Mouse (Mus musculus) liver, embryonic 11.5 days (tissue): Measurements from ENCODE around the gene Nbas. TPM values are rescaled to one million over a fixed set of nuclear protein-coding genes. Genes with fewer than 3 reads are reported as not detected.

Experiments
- ATAC-seq: fragments of 200-750 bp; cut with Nextera tagmentation; replicated peaks from 2 replicates; pipeline ENCODE4 v1.8.0; 2017; ENCODE audit warnings: moderate number of reproducible peaks, mild to moderate bottlenecking, moderate TSS enrichment, moderate library complexity; ENCODE audit not compliant: low FRiP score
- DNase-seq: peaks from one replicate; pipeline ENCODE4 v3.0.0-alpha.2; 2017; ENCODE audit warnings: low spot score
- H3K27ac ChIP-seq: fragments of 300-500 bp; sonication (generic); 2 replicates; pipeline ENCODE4 v1.5.1; 2014; ENCODE audit warnings: mild to moderate bottlenecking, low read depth, low read length, control low read depth
- H3K27me3 ChIP-seq: fragments of 300-500 bp; sonication (generic); replicated peaks from 2 replicates; pipeline ENCODE4 v1.6.1; 2014; ENCODE audit warnings: low read length, mixed read lengths; ENCODE audit not compliant: control insufficient read depth, insufficient read depth
- H3K36me3 ChIP-seq: fragments of 300-500 bp; sonication (generic); 2 replicates; pipeline ENCODE4 v1.6.1; 2014; ENCODE audit warnings: mild to moderate bottlenecking, low read length, moderate library complexity, mixed read lengths; ENCODE audit not compliant: control insufficient read depth, insufficient read depth
- H3K4me1 ChIP-seq: fragments of 300-500 bp; sonication (generic); replicated peaks from 2 replicates; pipeline ENCODE4 v1.6.1; 2014; ENCODE audit warnings: low read length, mixed read lengths; ENCODE audit not compliant: control insufficient read depth, insufficient read depth
- H3K4me2 ChIP-seq: fragments of 300-500 bp; sonication (generic); 2 replicates; pipeline ENCODE4 v1.6.1; 2014; ENCODE audit warnings: mild to moderate bottlenecking, control low read depth, moderate library complexity
- H3K4me3 ChIP-seq: fragments of 300-500 bp; sonication (generic); 2 replicates; pipeline ENCODE4 v1.5.1; 2014; ENCODE audit warnings: low read depth, low read length, control low read depth
- H3K9ac ChIP-seq: fragments of 300-500 bp; sonication (generic); 2 replicates; pipeline ENCODE4 v1.6.1; 2014; ENCODE audit warnings: low read depth, low read length, control low read depth
- H3K9me3 ChIP-seq: fragments of 300-500 bp; sonication (generic); 2 replicates; pipeline ENCODE4 v1.6.1; 2016; ENCODE audit warnings: low read length, inconsistent platforms, mixed read lengths; ENCODE audit not compliant: control insufficient read depth
- WGBS: fragments of 180-500 bp; shearing (Covaris S2); extraction: QIAGEN DNeasy Blood & Tissue Kit; methylation state at CpG from one replicate; pipeline ENCODE4 v1.1.7; 2014; 5-methylcytosine and 5-hydroxymethylcytosine counted together
- polyA plus RNA-seq: library from polyadenylated mRNA; unstranded; fragments of >200 nt; fragmentation: Nextera tagmentation; extraction: Ambion mirVana; gene quantifications from 2 replicates; pipeline ENCODE4 v1.2.1, GENCODE M21; 2014

Nbas gene
- polyA plus RNA-seq, 1 experiment from 2014 or later, result 13.3 TPM

- DNase-seq, result no peak
- 88% methylated on average over 2 of the region's 2 CpGs for WGBS
- Histone ChIP-seq H3K4me3 (no peak overlapping the region), H3K4me1 (no peaks in the 10 kb centered on the region), H3K27ac (no peak overlapping the region), H3K36me3 (no peaks in the 10 kb centered on the region), H3K27me3 (no peaks in the 10 kb centered on the region), H3K9ac (no peak overlapping the region), H3K9me3 (no peaks in the 10 kb centered on the region), H3K4me2 (no peak overlapping the region)
- no peak for ATAC-seq
These were observed 205.9 kb downstream of the Nbas start for GRCm38 (mm10) chr12:13474881-13475280.

DNA sequence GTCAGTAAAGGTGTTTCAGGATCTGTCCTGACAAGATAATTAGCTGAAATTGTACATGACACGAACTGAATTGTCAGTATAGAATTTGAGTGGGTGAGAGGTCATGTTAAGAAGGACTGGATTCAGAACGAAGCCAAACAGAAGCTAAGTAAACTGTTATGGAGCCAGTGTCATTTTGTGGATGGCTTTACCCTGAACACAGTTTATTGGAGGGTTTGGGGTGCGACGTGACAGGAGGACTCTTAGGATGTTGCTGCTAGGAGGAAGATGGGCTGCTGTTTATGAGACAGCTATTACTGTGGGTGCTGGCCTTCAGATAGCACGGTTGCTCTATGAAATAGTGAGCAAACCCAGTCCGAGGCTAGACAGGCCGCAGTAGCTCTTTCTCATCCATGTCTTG lies 210.2 kb downstream of the Nbas start:
- Histone ChIP-seq H3K27ac (no peak overlapping the region), H3K4me1 (no peaks in the 10 kb centered on the region), H3K27me3 (no peaks in the 10 kb centered on the region), H3K9me3 (no peaks in the 10 kb centered on the region), H3K36me3 (no peaks in the 10 kb centered on the region), H3K4me2 (no peak overlapping the region), H3K4me3 (no peak overlapping the region), H3K9ac (no peak overlapping the region)
- DNase-seq (no peak), ATAC-seq (no peak)
- WGBS, result 85% methylated on average over 7 of the region's 7 CpGs

GRCm38 (mm10) chr12:13486278-13486677 lies 217.3 kb downstream of the Nbas start:
- no peak for DNase-seq
- H3K9ac ChIP-seq, result no peak overlapping the region
- no peak for ATAC-seq

GRCm38 (mm10) chr12:13497211-13497610 lies 228.3 kb downstream of the Nbas start:
- 88% methylated on average over 6 of the region's 6 CpGs for WGBS
- ATAC-seq, result no peak

More at GRCm38 (mm10) chr12:13486278-13486677, 217.3 kb downstream of the Nbas start:
- no peak overlapping the region for H3K27ac ChIP-seq
- no peaks in the 10 kb centered on the region for H3K36me3 ChIP-seq
- H3K4me1 ChIP-seq, result no peaks in the 10 kb centered on the region
- no peaks in the 10 kb centered on the region for H3K9me3 ChIP-seq
- no peak overlapping the region for H3K4me3 ChIP-seq
- WGBS, result 93% methylated on average over 3 of the region's 3 CpGs
- H3K4me2 ChIP-seq, result no peak overlapping the region
- no peaks in the 10 kb centered on the region for H3K27me3 ChIP-seq

GRCm38 (mm10) chr12:13499237-13499889 lies 230.4 kb downstream of the Nbas start:
- Histone ChIP-seq H3K9ac (no peak overlapping the region), H3K4me1 (no peaks in the 10 kb centered on the region), H3K4me3 (no peak overlapping the region), H3K4me2 (no peak overlapping the region), H3K27me3 (no peaks in the 10 kb centered on the region), H3K27ac (no peak overlapping the region), H3K9me3 (no peaks in the 10 kb centered on the region), H3K36me3 (no peaks in the 10 kb centered on the region)
- ATAC-seq, result no peak
- WGBS, result 85% methylated on average over 10 of the region's 10 CpGs
- no peak for DNase-seq

More at GRCm38 (mm10) chr12:13497211-13497610, 228.3 kb downstream of the Nbas start:
- no peak overlapping the region for H3K9ac ChIP-seq
- no peak overlapping the region for H3K27ac ChIP-seq
- H3K4me2 ChIP-seq, result no peak overlapping the region
- H3K4me3 ChIP-seq, result no peak overlapping the region
- H3K9me3 ChIP-seq, result no peaks in the 10 kb centered on the region
- no peaks in the 10 kb centered on the region for H3K27me3 ChIP-seq
- no peaks in the 10 kb centered on the region for H3K4me1 ChIP-seq
- no peak for DNase-seq
- H3K36me3 ChIP-seq, result no peaks in the 10 kb centered on the region

DNA sequence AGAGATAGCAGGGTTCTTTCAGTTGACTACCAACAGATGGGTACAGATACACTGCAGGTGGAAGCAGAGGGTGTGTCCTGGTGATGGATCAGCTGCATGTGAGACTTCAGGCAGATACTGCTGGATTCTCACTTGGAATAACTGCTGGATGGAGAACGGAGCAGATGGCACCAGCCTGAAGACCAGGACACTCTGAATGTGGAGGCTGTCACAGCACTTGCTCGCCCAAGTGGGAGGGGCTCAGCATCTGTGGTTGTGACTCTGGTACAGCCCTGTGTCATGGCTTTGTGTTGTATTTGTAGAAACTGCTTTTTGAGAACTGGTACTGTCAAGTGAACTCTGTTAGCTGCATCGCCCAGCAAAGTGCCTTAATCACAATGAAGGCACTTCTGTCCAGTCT lies 231.3 kb downstream of the Nbas start:
- no peak for DNase-seq
- no peak overlapping the region for H3K9ac ChIP-seq
- H3K4me2 ChIP-seq, result no peak overlapping the region
- no peaks in the 10 kb centered on the region for H3K36me3 ChIP-seq
- no peaks in the 10 kb centered on the region for H3K9me3 ChIP-seq
- 90% methylated on average over 3 of the region's 3 CpGs for WGBS
- H3K27ac ChIP-seq, result no peak overlapping the region
- no peak overlapping the region for H3K4me3 ChIP-seq
- no peaks in the 10 kb centered on the region for H3K27me3 ChIP-seq
- no peaks in the 10 kb centered on the region for H3K4me1 ChIP-seq
- no peak for ATAC-seq

DNA sequence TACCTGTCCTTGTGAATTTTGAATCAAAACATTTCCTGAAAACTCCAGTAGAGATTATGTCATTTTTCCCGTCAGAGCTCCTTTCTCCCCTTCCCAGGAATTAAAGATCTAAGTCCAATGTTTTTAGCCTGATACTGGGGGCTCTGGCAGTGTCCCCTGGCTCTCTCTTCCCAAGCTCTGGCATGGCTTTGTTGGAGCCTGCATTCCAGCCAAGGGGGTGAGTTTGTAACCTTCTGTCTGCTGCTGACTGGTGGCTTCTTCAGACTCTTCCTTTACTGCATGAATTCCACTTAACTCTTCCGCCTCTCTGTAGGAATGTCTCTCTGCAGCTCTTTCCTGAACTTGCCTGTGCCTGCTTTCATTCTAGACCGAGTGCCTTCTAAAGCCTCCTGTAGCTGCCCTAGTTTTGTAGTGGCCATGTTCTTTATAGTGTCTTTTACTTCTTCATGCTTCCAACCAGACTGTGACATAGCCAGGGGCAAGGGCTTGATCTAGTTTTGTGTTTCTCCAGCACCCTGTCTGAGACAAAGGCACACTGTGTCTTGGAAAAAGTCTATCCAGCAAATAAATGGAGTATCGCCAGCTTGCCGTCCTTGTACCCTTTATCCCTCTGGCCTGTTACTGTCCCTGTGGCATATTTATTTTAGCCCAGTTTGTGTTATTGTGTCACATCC lies 236.0 kb downstream of the Nbas start:
- Histone ChIP-seq H3K36me3 (no peaks in the 10 kb centered on the region), H3K4me2 (no peak overlapping the region), H3K9me3 (no peaks in the 10 kb centered on the region), H3K4me1 (no peaks in the 10 kb centered on the region), H3K4me3 (no peak overlapping the region), H3K27me3 (no peaks in the 10 kb centered on the region), H3K9ac (no peak overlapping the region), H3K27ac (no peak overlapping the region)
- DNase-seq, result no peak
- WGBS, result 82% methylated on average over 5 of the region's 5 CpGs
- no peak for ATAC-seq

- no peak for DNase-seq
- 20% methylated on average over 1 of the region's 1 CpGs for WGBS
- H3K9ac ChIP-seq, result no peak overlapping the region
- H3K9me3 ChIP-seq, result no peaks in the 10 kb centered on the region
- H3K27ac ChIP-seq, result no peak overlapping the region
- no peak overlapping the region for H3K4me3 ChIP-seq
- no peaks in the 10 kb centered on the region for H3K4me1 ChIP-seq
- no peaks in the 10 kb centered on the region; the same call in 1 of the 2 replicates for H3K36me3 ChIP-seq
- ATAC-seq, result peak; percentile 64; the same call in 1 of the 2 replicates
- H3K4me2 ChIP-seq, result no peak overlapping the region
- no peaks in the 10 kb centered on the region for H3K27me3 ChIP-seq
These were observed 249.1 kb downstream of the Nbas start for GRCm38 (mm10) chr12:13518082-13518481.

GRCm38 (mm10) chr12:13519413-13519812 lies 250.5 kb downstream of the Nbas start:
- Histone ChIP-seq H3K27me3 (no peaks in the 10 kb centered on the region), H3K9me3 (no peaks in the 10 kb centered on the region), H3K4me3 (no peak overlapping the region), H3K36me3 (no peaks in the 10 kb centered on the region; the same call in 1 of the 2 replicates), H3K9ac (no peak overlapping the region), H3K4me1 (no peaks in the 10 kb centered on the region), H3K27ac (no peak overlapping the region), H3K4me2 (no peak overlapping the region)
- ATAC-seq (peak; percentile 75), DNase-seq (no peak)
- 75% methylated on average over 6 of the region's 6 CpGs for WGBS
